ENCODE assay signal across 14 mouse cellular contexts in the genomic region with DNA sequence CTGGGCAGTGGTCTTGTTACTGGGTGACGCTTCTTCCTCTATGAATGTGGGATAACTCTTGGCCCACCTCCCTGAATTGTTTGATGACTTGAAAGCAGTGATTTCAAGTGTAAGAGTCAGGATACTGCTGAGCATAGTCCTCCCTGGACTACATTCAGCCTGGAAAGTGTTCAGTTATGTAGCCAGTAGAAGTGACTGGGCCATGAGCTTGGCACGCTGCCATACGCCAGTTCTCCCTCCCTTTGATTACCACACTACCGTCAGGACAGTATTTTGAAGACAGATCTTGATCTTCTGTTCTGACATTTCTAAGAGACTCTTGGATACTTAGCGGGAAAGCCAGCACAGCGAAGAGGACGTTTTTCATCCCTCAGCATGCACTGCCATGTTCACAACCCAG. TPM values are rescaled to one million over a fixed set of nuclear protein-coding genes. Genes with fewer than 3 reads are reported as not detected.
DNase-seq lines count a peak whose midpoint lies in the region; ATAC-seq and TF ChIP-seq lines count a peak whose summit lies in the region.
"Had no signal": no experiment of that assay in that cellular context is flagged by ENCODE, and none has a peak within 500 bp of the region (broad histone marks: within the 10 kb centered on the region; RNA-seq: fewer than 3 reads in every experiment).

No protein-coding gene starts in this region.

- no peaks in the 10 kb centered on the region for H3K36me3 ChIP-seq in lung, embryonic 14.5 days (ENCODE audit: insufficient read depth)
- no peaks in the 10 kb centered on the region for H3K36me3 ChIP-seq in forebrain, embryonic 15.5 days
- H3K36me3 ChIP-seq: embryonic facial prominence, embryonic 13.5 days; intestine, embryonic 15.5 days; liver, embryonic 13.5 days; midbrain, embryonic 15.5 days had no signal

- H3K4me3 ChIP-seq in lung, embryonic 14.5 days (ENCODE audit: low read depth, low read length) = no peak overlapping the region
- H3K4me3 ChIP-seq in forebrain, embryonic 15.5 days = no peak overlapping the region
- H3K4me3 ChIP-seq: embryonic facial prominence, embryonic 13.5 days; intestine, embryonic 15.5 days; liver, embryonic 13.5 days; midbrain, embryonic 15.5 days had no signal

- peaks cover 11% of the 10 kb centered on the region; the same call in 1 of the 2 replicates for H3K4me1 ChIP-seq in lung, embryonic 14.5 days (ENCODE audit: insufficient read depth)
- H3K4me1 ChIP-seq in forebrain, embryonic 15.5 days = no peaks in the 10 kb centered on the region
- H3K4me1 ChIP-seq: intestine, embryonic 15.5 days; liver, embryonic 13.5 days; midbrain, embryonic 15.5 days had no signal

- H3K9me3 ChIP-seq in lung, embryonic 14.5 days (ENCODE audit: low read depth, low read length) = no peaks in the 10 kb centered on the region
- H3K9me3 ChIP-seq in forebrain, embryonic 15.5 days = no peaks in the 10 kb centered on the region
- H3K9me3 ChIP-seq: embryonic facial prominence, embryonic 13.5 days; intestine, embryonic 15.5 days; liver, embryonic 13.5 days; midbrain, embryonic 15.5 days had no signal

- DNase-seq in gastrocnemius, postnatal 10 days = peak; percentile 13
- no peak for DNase-seq in gastrocnemius, postnatal 4 days (ENCODE audit: low spot score in 2 of 2)
- peak; percentile 46 for DNase-seq in 416B (ENCODE audit: low read depth)
- DNase-seq in adrenal gland, postnatal 25 days = peak; percentile 70
- DNase-seq in lung, embryonic 14.5 days = peak; percentile 79
- no peak for DNase-seq in thymus, postnatal 14 days
- DNase-seq: cerebellum, adult 2 months; gastrocnemius, postnatal 25 days; liver, embryonic 13.5 days had no signal

- H3K27ac ChIP-seq in lung, embryonic 14.5 days (ENCODE audit: low read depth) = no peak overlapping the region
- H3K27ac ChIP-seq in forebrain, embryonic 15.5 days (replicated peaks) = no peak overlapping the region
- H3K27ac ChIP-seq: embryonic facial prominence, embryonic 13.5 days; intestine, embryonic 15.5 days; liver, embryonic 13.5 days; midbrain, embryonic 15.5 days had no signal

- no peaks in the 10 kb centered on the region for H3K27me3 ChIP-seq in lung, embryonic 14.5 days (ENCODE audit: insufficient read depth, low read length)
- H3K27me3 ChIP-seq in forebrain, embryonic 15.5 days = no peaks in the 10 kb centered on the region
- H3K27me3 ChIP-seq: embryonic facial prominence, embryonic 13.5 days; intestine, embryonic 15.5 days; liver, embryonic 13.5 days; midbrain, embryonic 15.5 days had no signal

- no peak overlapping the region for H3K9ac ChIP-seq in lung, embryonic 14.5 days
- H3K9ac ChIP-seq in forebrain, embryonic 15.5 days (replicated peaks) = no peak overlapping the region
- H3K9ac ChIP-seq: embryonic facial prominence, embryonic 13.5 days; intestine, embryonic 15.5 days; liver, embryonic 13.5 days; midbrain, embryonic 15.5 days had no signal

- peak; percentile 77 for ATAC-seq in lung, embryonic 14.5 days (ENCODE audit: insufficient read depth)
- ATAC-seq in forebrain, embryonic 15.5 days (replicated peaks) = no peak
- ATAC-seq in CD4-positive, CD25-positive, alpha-beta regulatory T cell, adult 4 months = no peak
- ATAC-seq: intestine, embryonic 15.5 days; midbrain, embryonic 15.5 days had no signal

- no peak overlapping the region for H3K4me2 ChIP-seq in lung, embryonic 14.5 days
- no peak overlapping the region for H3K4me2 ChIP-seq in forebrain, embryonic 15.5 days (replicated peaks)
- H3K4me2 ChIP-seq: embryonic facial prominence, embryonic 13.5 days; intestine, embryonic 15.5 days; liver, embryonic 13.5 days; midbrain, embryonic 15.5 days had no signal

- no peak for TF ChIP-seq CTCF in lung, embryonic 14.5 days (IDR thresholded peaks at IDR 0.05; ENCODE audit: low read depth)

- 58% methylated on average over 7 of the region's 7 CpGs for WGBS in lung, embryonic 14.5 days
- WGBS in forebrain, embryonic 15.5 days = 75% methylated on average over 7 of the region's 7 CpGs

RNA-seq across cellular contexts. Expression of a gene that starts 40.1 kb away (rescaled TPM):
- 10 to 100 TPM; 17.8 to 27.5 TPM for total RNA-seq in gastrocnemius, postnatal 10 days (2021)
- 10 to 100 TPM; 34.0 to 36.3 TPM for total RNA-seq in gastrocnemius, postnatal 4 days (2021)
- 26.1 and 31.6 TPM in 2 replicates for total RNA-seq in adrenal gland, postnatal 25 days (2021)
- polyA plus RNA-seq in lung, embryonic 14.5 days (2014; fragmentation: Nextera tagmentation; extraction: Ambion mirVana) = 12.1 and 13.8 TPM in 2 replicates
- polyA plus RNA-seq in forebrain, embryonic 15.5 days (2015; fragmentation: Nextera tagmentation; extraction: Ambion mirVana) = 0.73 and 1.0 TPM in 2 replicates
- polyA plus RNA-seq in CD4-positive, CD25-positive, alpha-beta regulatory T cell, adult 4 months (2017; shearing (Covaris generic)) = under 1 TPM in 1 of 2 experiments, not detected in 1; 0.09 TPM

Comparison
In these comparisons a context has a peak if more than half of its experiments do, and no peak if none do; other contexts are left out.
1. DNase-seq: peak in gastrocnemius, postnatal 10 days (single experiment), 416B (single experiment), adrenal gland, postnatal 25 days (single experiment) and lung, embryonic 14.5 days (single experiment); none in gastrocnemius, postnatal 4 days (0 of 2) and thymus, postnatal 14 days (single experiment).